Mouse (Mus musculus) kidney, embryonic 16.5 days (tissue): Measurements from ENCODE around the gene Uqcc3. TPM values are rescaled to one million over a fixed set of nuclear protein-coding genes. Genes with fewer than 3 reads are reported as not detected.

Source experiments
- ATAC-seq: fragments of 200-750 bp; cut with Nextera tagmentation; 2 replicates; pipeline ENCODE4 v1.8.0; 2017; ENCODE audit warnings: moderate TSS enrichment; ENCODE audit not compliant: low FRiP score, low TSS enrichment
- H3K27ac ChIP-seq: fragments of 300-500 bp; sonication (generic); 2 replicates; pipeline ENCODE4 v1.5.1; 2014; ENCODE audit warnings: low read length
- H3K27me3 ChIP-seq: fragments of 300-500 bp; sonication (generic); 2 replicates; pipeline ENCODE4 v1.6.1; 2014; ENCODE audit warnings: low read length, control low read depth, mixed read lengths; ENCODE audit not compliant: insufficient read depth
- H3K36me3 ChIP-seq: fragments of 300-500 bp; sonication (generic); 2 replicates; pipeline ENCODE4 v1.6.1; 2014; ENCODE audit warnings: low read length, control low read depth, mixed read lengths; ENCODE audit not compliant: insufficient read depth
- H3K4me1 ChIP-seq: fragments of 300-500 bp; sonication (generic); 2 replicates; pipeline ENCODE4 v1.6.1; 2014; ENCODE audit warnings: low read length, control low read depth, mixed read lengths; ENCODE audit not compliant: insufficient read depth
- H3K4me2 ChIP-seq: fragments of 300-500 bp; sonication (generic); replicated peaks from 2 replicates; pipeline ENCODE4 v1.6.1; 2014; ENCODE audit warnings: low read depth, low read length
- H3K4me3 ChIP-seq: fragments of 300-500 bp; sonication (generic); 2 replicates; pipeline ENCODE4 v1.5.1; 2014; ENCODE audit warnings: mild to moderate bottlenecking, low read length
- H3K9ac ChIP-seq: fragments of 300-500 bp; sonication (generic); replicated peaks from 2 replicates; pipeline ENCODE4 v1.6.1; 2014; ENCODE audit warnings: low read length
- H3K9me3 ChIP-seq: fragments of 300-500 bp; sonication (generic); 2 replicates; pipeline ENCODE4 v1.6.1; 2016; ENCODE audit warnings: low read length, control low read depth
- WGBS: fragments of 180-500 bp; shearing (Covaris S2); extraction: QIAGEN DNeasy Blood & Tissue Kit; methylation state at CpG from one replicate; pipeline ENCODE4 v1.1.7; 2014; 5-methylcytosine and 5-hydroxymethylcytosine counted together
- polyA plus RNA-seq: library from polyadenylated mRNA; unstranded; fragments of >200 nt; fragmentation: Nextera tagmentation; extraction: Ambion mirVana; gene quantifications from 2 replicates; pipeline ENCODE4 v1.2.1, GENCODE M21; 2015

Uqcc3 gene
- polyA plus RNA-seq, 1 experiment from 2014 or later = 69.3 TPM

GRCm38 (mm10) chr19:8920073-8920736 lies 39.5 kb upstream of the Uqcc3 start, which contains the start of gene B3gat3:
TSS of gene B3gat3 (plus strand) at chr19:8920374.
- H3K4me2 ChIP-seq = peak within 1 kb of the TSS; percentile 56
- H3K9ac ChIP-seq = peak within 1 kb of the TSS; percentile 87
- H3K9me3 ChIP-seq = no peaks in the 10 kb centered on the region
- WGBS = 2% methylated on average over 50 of the region's 50 CpGs
- peak within 1 kb of the TSS; percentile 81 for H3K4me3 ChIP-seq
- peaks cover 16% of the 10 kb centered on the region for H3K4me1 ChIP-seq
- H3K27me3 ChIP-seq = no peaks in the 10 kb centered on the region
- peak within 1 kb of the TSS; percentile 96 for H3K27ac ChIP-seq
- peaks cover 25% of the 10 kb centered on the region for H3K36me3 ChIP-seq
- ATAC-seq = peak; percentile 99

DNA sequence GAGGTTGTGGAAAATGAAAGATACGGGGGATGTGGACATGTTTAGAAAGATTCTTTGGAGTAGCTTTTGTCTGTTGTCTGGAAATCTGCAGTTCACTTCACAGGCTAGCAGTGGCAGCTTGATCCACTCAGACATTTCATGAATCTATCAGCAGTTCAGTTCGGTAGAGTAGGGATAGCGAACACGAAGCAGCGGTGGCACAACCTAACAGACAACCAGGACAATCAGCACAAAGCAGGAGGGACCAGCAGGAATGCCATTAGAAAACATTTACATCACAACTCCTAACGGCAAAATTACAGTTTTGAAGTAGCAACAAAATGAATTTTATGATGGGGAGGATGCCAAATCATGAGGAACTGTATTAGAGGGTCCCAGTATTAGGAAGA lies 39.0 kb upstream of the Uqcc3 start:
- no peak for ATAC-seq
- H3K27me3 ChIP-seq = no peaks in the 10 kb centered on the region
- H3K9me3 ChIP-seq = no peaks in the 10 kb centered on the region
- H3K9ac ChIP-seq = peak overlapping the region; percentile 87; the same call in 1 of the 2 replicates
- peak overlapping the region; percentile 96 for H3K27ac ChIP-seq
- H3K4me1 ChIP-seq = peaks cover 16% of the 10 kb centered on the region
- H3K4me3 ChIP-seq = peak overlapping the region; percentile 81
- 55% methylated on average over 6 of the region's 6 CpGs for WGBS
- H3K36me3 ChIP-seq = peaks cover 28% of the 10 kb centered on the region
- H3K4me2 ChIP-seq = peak overlapping the region; percentile 56

DNA sequence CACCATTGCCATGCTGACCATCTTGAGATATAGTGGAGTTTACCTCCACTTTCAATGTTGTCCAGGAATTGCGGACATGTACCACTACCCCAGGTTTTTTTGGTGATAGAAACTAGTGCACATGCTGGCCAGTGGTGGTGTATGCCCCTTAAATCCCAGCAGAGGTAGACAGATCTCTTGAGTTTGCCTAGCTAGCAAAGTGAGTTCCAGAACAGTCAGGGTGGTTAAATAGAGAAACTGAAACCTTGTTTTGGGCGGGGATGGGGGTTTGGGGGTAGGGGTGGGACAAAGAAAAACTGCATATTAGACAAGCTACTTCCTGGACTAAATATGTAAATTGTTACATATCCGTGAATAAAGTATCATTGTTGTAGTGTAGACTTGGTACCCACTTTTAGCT lies 38.3 kb upstream of the Uqcc3 start:
- Histone ChIP-seq H3K9ac (no peak overlapping the region), H3K27me3 (no peaks in the 10 kb centered on the region), H3K4me2 (no peak overlapping the region), H3K36me3 (peaks cover 35% of the 10 kb centered on the region), H3K4me1 (peaks cover 16% of the 10 kb centered on the region), H3K27ac (no peak overlapping the region), H3K9me3 (no peaks in the 10 kb centered on the region), H3K4me3 (no peak overlapping the region)
- no peak for ATAC-seq
- 94% methylated on average over 3 of the region's 3 CpGs for WGBS

DNA sequence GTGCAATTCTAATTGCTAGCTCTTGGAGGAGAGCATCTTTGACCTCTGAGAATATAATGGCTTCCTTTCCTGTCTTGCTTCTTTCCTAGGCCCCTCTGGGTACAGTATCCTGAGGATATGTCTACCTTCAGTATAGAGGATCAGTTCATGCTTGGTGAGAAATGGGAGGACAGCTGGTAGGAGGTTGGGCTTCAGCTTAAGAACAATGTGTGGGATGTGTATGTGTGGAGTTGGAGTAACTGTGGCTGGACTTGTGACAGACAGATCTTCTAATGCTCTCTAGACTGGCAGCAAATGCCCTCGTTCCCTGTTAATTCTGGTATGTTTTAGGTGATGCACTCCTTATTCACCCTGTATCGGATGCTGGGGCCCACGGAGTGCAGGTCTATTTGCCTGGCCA lies 33.5 kb upstream of the Uqcc3 start:
- Histone ChIP-seq H3K27ac (no peak overlapping the region), H3K4me3 (no peak overlapping the region), H3K9me3 (no peaks in the 10 kb centered on the region), H3K9ac (no peak overlapping the region), H3K36me3 (peaks cover 79% of the 10 kb centered on the region), H3K4me2 (no peak overlapping the region), H3K27me3 (no peaks in the 10 kb centered on the region), H3K4me1 (no peaks in the 10 kb centered on the region)
- 94% methylated on average over 3 of the region's 3 CpGs for WGBS
- ATAC-seq = no peak

DNA sequence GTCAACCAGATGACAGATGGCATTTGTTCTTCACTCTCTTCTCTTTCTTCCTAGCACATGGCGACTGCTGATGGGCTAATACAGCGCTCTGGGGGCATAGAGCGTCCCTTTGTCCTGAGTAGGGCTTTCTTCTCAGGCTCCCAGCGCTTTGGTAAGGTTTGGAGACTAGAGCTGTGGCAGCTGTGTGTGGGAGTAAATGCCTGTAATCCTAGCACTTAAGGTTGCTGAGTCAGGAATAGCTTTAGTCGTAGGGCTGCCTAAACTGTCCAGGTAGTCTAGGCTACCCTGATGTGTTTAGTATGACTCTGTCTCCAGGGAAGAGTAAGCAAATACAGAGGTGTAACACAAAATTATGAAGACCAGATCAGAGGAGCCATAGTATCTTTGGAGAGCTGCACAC lies 31.1 kb upstream of the Uqcc3 start:
- H3K27ac ChIP-seq = no peak overlapping the region
- 80% methylated on average over 5 of the region's 5 CpGs for WGBS
- no peak for ATAC-seq
- H3K36me3 ChIP-seq = peaks cover 100% of the 10 kb centered on the region
- no peak overlapping the region for H3K4me3 ChIP-seq
- H3K4me2 ChIP-seq = no peak overlapping the region
- no peaks in the 10 kb centered on the region for H3K9me3 ChIP-seq
- H3K9ac ChIP-seq = no peak overlapping the region
- no peaks in the 10 kb centered on the region for H3K4me1 ChIP-seq
- H3K27me3 ChIP-seq = no peaks in the 10 kb centered on the region

- no peak for ATAC-seq
- Histone ChIP-seq H3K36me3 (peaks cover 91% of the 10 kb centered on the region), H3K9ac (no peak overlapping the region), H3K4me2 (no peak overlapping the region), H3K27me3 (no peaks in the 10 kb centered on the region), H3K9me3 (no peaks in the 10 kb centered on the region), H3K4me1 (no peaks in the 10 kb centered on the region), H3K27ac (no peak overlapping the region), H3K4me3 (no peak overlapping the region)
- 88% methylated on average over 6 of the region's 6 CpGs for WGBS
Measured at GRCm38 (mm10) chr19:8908531-8908930, 27.8 kb upstream of the Uqcc3 start.

DNA sequence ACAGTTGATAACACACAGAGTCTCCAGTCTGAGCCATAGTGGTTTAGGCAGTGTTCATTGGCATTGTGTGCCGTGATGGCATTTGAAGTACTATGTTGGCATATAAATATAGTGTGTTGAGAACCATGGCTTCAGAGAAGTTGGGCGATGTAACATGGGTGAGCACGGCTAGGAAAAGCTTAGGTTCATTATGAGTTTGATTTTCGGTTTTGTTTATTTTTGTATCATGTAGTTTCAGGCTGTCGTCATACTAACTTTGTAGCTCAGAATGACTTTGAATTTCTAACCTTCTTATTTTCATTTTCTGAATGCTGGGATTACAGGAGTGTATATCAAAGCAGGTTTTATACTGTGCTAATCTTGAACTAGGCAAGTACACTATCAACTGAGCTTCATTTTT lies 22.7 kb upstream of the Uqcc3 start:
- H3K9ac ChIP-seq = no peak overlapping the region
- no peak overlapping the region for H3K4me2 ChIP-seq
- no peak overlapping the region for H3K27ac ChIP-seq
- H3K36me3 ChIP-seq = peaks cover 52% of the 10 kb centered on the region
- WGBS = 93% methylated on average over 5 of the region's 5 CpGs
- no peak for ATAC-seq
- no peak overlapping the region for H3K4me3 ChIP-seq
- H3K4me1 ChIP-seq = peaks cover 9% of the 10 kb centered on the region
- no peaks in the 10 kb centered on the region for H3K9me3 ChIP-seq
- H3K27me3 ChIP-seq = no peaks in the 10 kb centered on the region

- no peak overlapping the region for H3K27ac ChIP-seq
- WGBS = 28% methylated on average over 3 of the region's 3 CpGs
- no peaks in the 10 kb centered on the region for H3K9me3 ChIP-seq
- no peak for ATAC-seq
- H3K9ac ChIP-seq = peak overlapping the region; percentile 84
- H3K4me1 ChIP-seq = peaks cover 19% of the 10 kb centered on the region
- peak overlapping the region; percentile 59 for H3K4me2 ChIP-seq
- no peaks in the 10 kb centered on the region for H3K27me3 ChIP-seq
- peak overlapping the region; percentile 66 for H3K4me3 ChIP-seq
- H3K36me3 ChIP-seq = peaks cover 26% of the 10 kb centered on the region
Measured at GRCm38 (mm10) chr19:8899079-8899478, 18.4 kb upstream of the Uqcc3 start.

DNA sequence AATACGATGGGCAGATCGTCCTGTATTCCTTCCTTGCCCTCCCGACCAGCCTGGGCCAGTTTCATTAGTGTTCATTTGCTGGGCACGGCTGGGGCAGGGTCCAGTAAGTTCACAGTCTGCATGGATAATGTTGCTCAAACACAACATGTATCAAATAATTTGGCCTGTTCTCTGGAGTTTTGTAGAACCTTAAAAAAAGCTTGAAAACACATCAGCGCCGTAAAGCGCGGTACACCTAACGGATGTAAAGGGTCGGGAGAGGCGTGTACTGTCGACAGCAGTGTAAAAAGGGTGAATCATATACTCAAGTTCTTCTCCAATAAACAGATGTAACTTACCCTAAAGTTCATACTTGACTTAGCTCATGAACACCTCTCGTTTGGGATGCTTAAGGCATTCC lies 17.9 kb upstream of the Uqcc3 start:
- H3K27me3 ChIP-seq = no peaks in the 10 kb centered on the region
- no peaks in the 10 kb centered on the region for H3K9me3 ChIP-seq
- H3K4me2 ChIP-seq = peak overlapping the region; percentile 59
- peak overlapping the region; percentile 88 for H3K27ac ChIP-seq
- H3K4me3 ChIP-seq = peak overlapping the region; percentile 66
- 4% methylated on average over 13 of the region's 13 CpGs for WGBS
- peaks cover 23% of the 10 kb centered on the region for H3K36me3 ChIP-seq
- ATAC-seq = no peak; the same call in 1 of the 2 replicates
- peak overlapping the region; percentile 84 for H3K9ac ChIP-seq
- H3K4me1 ChIP-seq = peaks cover 24% of the 10 kb centered on the region

- Histone ChIP-seq H3K36me3 (peaks cover 19% of the 10 kb centered on the region), H3K9ac (peak within 1 kb of the TSS; percentile 84), H3K4me1 (peaks cover 26% of the 10 kb centered on the region), H3K9me3 (no peaks in the 10 kb centered on the region), H3K4me2 (peak within 1 kb of the TSS; percentile 59), H3K4me3 (peak within 1 kb of the TSS; percentile 66), H3K27ac (peak within 1 kb of the TSS; percentile 88), H3K27me3 (no peaks in the 10 kb centered on the region)
- under 1% methylated on average over 53 of the region's 53 CpGs for WGBS
- ATAC-seq = peak; percentile 98
Measured at GRCm38 (mm10) chr19:8897865-8898495, 17.3 kb upstream of the Uqcc3 start, which contains the start of gene Ganab. TSS of gene Ganab (plus strand) at chr19:8898071.
